Mouse (Mus musculus) midbrain, embryonic 16.5 days (tissue): ENCODE data around the gene 1600002K03Rik. TPM values are rescaled to one million over a fixed set of nuclear protein-coding genes. Genes with fewer than 3 reads are reported as not detected.

Experiments
- ATAC-seq: fragments of 200-750 bp; cut with Nextera tagmentation; 2 replicates; pipeline ENCODE4 v1.8.0; 2017; ENCODE audit warnings: moderate TSS enrichment
- H3K27ac ChIP-seq: fragments of 300-500 bp; sonication (generic); 2 replicates; pipeline ENCODE4 v1.5.1; 2014; ENCODE audit warnings: mild to moderate bottlenecking, low read length, mixed read lengths
- H3K27me3 ChIP-seq: fragments of 300-500 bp; sonication (generic); 2 replicates; pipeline ENCODE4 v1.6.1; 2014; ENCODE audit warnings: low read depth, low read length, mixed read lengths; ENCODE audit not compliant: control insufficient read depth, insufficient read depth
- H3K36me3 ChIP-seq: fragments of 300-500 bp; sonication (generic); 2 replicates; pipeline ENCODE4 v1.6.1; 2014; ENCODE audit warnings: mild to moderate bottlenecking, low read length, moderate library complexity, mixed read lengths; ENCODE audit not compliant: control insufficient read depth, insufficient read depth
- H3K4me1 ChIP-seq: fragments of 300-500 bp; sonication (generic); 2 replicates; pipeline ENCODE4 v1.6.1; 2014; ENCODE audit warnings: mild to moderate bottlenecking, low read length, mixed read lengths; ENCODE audit not compliant: control insufficient read depth, insufficient read depth
- H3K4me2 ChIP-seq: fragments of 300-500 bp; sonication (generic); 2 replicates; pipeline ENCODE4 v1.6.1; 2014; ENCODE audit warnings: mild to moderate bottlenecking, low read length, mixed read lengths
- H3K4me3 ChIP-seq: fragments of 300-500 bp; sonication (generic); 2 replicates; pipeline ENCODE4 v1.5.1; 2014; ENCODE audit warnings: low read depth, mild to moderate bottlenecking, low read length, moderate library complexity, mixed read lengths
- H3K9ac ChIP-seq: fragments of 300-500 bp; sonication (generic); 2 replicates; pipeline ENCODE4 v1.6.1; 2014; ENCODE audit warnings: low read depth, low read length, mixed read lengths
- H3K9me3 ChIP-seq: fragments of 300-500 bp; sonication (generic); replicated peaks from 2 replicates; pipeline ENCODE4 v1.6.1; 2014; ENCODE audit warnings: mild to moderate bottlenecking, low read length, mixed read lengths; ENCODE audit not compliant: control insufficient read depth, poor library complexity, severe bottlenecking
- WGBS: fragments of 180-500 bp; shearing (Covaris S2); extraction: QIAGEN DNeasy Blood & Tissue Kit; methylation state at CpG from one replicate; pipeline ENCODE4 v1.1.7; 2014; 5-methylcytosine and 5-hydroxymethylcytosine counted together
- polyA plus RNA-seq: library from polyadenylated mRNA; unstranded; fragments of >200 nt; fragmentation: Nextera tagmentation; extraction: Ambion mirVana; gene quantifications from 2 replicates; pipeline ENCODE4 v1.2.1, GENCODE M21; 2015

The 1600002K03Rik gene
- polyA plus RNA-seq, 1 experiment from 2014 or later = 11.0 TPM

- peak overlapping the region; percentile 38; the same call in 1 of the 2 replicates for H3K9ac ChIP-seq
- no peaks in the 10 kb centered on the region for H3K27me3 ChIP-seq
- 20% methylated on average over 4 of the region's 4 CpGs for WGBS
- H3K36me3 ChIP-seq = peaks cover 14% of the 10 kb centered on the region
- no peak overlapping the region for H3K4me3 ChIP-seq
- H3K9me3 ChIP-seq = no peaks in the 10 kb centered on the region
- peaks cover 17% of the 10 kb centered on the region for H3K4me1 ChIP-seq
- no peak for ATAC-seq
- H3K4me2 ChIP-seq = 0 out of 2 replicates have a peak overlapping the region, but pooled peaks have one; percentile 12
- no peak overlapping the region for H3K27ac ChIP-seq
These were observed 3.0 kb downstream of the 1600002K03Rik start for GRCm38 (mm10) chr10:80175536-80176269.

- Histone ChIP-seq H3K4me2 (no peak overlapping the region), H3K36me3 (peaks cover 8% of the 10 kb centered on the region; the same call in 1 of the 2 replicates), H3K9ac (peak overlapping the region; percentile 38; the same call in 1 of the 2 replicates), H3K4me3 (no peak overlapping the region), H3K4me1 (peaks cover 22% of the 10 kb centered on the region), H3K9me3 (no peaks in the 10 kb centered on the region), H3K27me3 (no peaks in the 10 kb centered on the region), H3K27ac (no peak overlapping the region)
- ATAC-seq = no peak
- 64% methylated on average over 5 of the region's 5 CpGs for WGBS
These were observed 3.6 kb downstream of the 1600002K03Rik start for GRCm38 (mm10) chr10:80176270-80176834.

- no peak overlapping the region for H3K4me2 ChIP-seq
- no peaks in the 10 kb centered on the region for H3K27me3 ChIP-seq
- H3K27ac ChIP-seq = no peak overlapping the region
- ATAC-seq = no peak
- peaks cover 19% of the 10 kb centered on the region for H3K4me1 ChIP-seq
- WGBS = 29% methylated on average over 7 of the region's 7 CpGs
- no peak overlapping the region for H3K4me3 ChIP-seq
- 0 out of 2 replicates have a peak overlapping the region, but pooled peaks have one; percentile 21 for H3K9ac ChIP-seq
- no peaks in the 10 kb centered on the region for H3K9me3 ChIP-seq
- H3K36me3 ChIP-seq = no peaks in the 10 kb centered on the region
These were observed 4.9 kb downstream of the 1600002K03Rik start for GRCm38 (mm10) chr10:80177441-80178279.

GRCm38 (mm10) chr10:80179068-80180051 is 6.6 kb downstream of the 1600002K03Rik start, which contains the start of gene Efna2:
TSS of gene Efna2 (plus strand) at chr10:80179482.
- H3K9me3 ChIP-seq = no peaks in the 10 kb centered on the region
- H3K9ac ChIP-seq = peak within 1 kb of the TSS; percentile 94
- H3K4me3 ChIP-seq = peak within 1 kb of the TSS; percentile 87
- no peaks in the 10 kb centered on the region for H3K27me3 ChIP-seq
- ATAC-seq = peak; percentile 63
- no peaks in the 10 kb centered on the region for H3K36me3 ChIP-seq
- H3K27ac ChIP-seq = peak within 1 kb of the TSS; percentile 84
- peak within 1 kb of the TSS; percentile 86 for H3K4me2 ChIP-seq
- H3K4me1 ChIP-seq = peaks cover 18% of the 10 kb centered on the region
- 2% methylated on average over 44 of the region's 106 CpGs for WGBS

GRCm38 (mm10) chr10:80180288-80180687 is 7.5 kb downstream of the 1600002K03Rik start:
- peak overlapping the region; percentile 65; the same call in 1 of the 2 replicates for H3K27ac ChIP-seq

GRCm38 (mm10) chr10:80180823-80181222 is 8.1 kb downstream of the 1600002K03Rik start:
- peak overlapping the region; percentile 94 for H3K9ac ChIP-seq
- peak overlapping the region; percentile 86 for H3K4me2 ChIP-seq
- no peaks in the 10 kb centered on the region for H3K9me3 ChIP-seq
- 27% methylated on average over 5 of the region's 5 CpGs for WGBS
- ATAC-seq = no peak
- H3K27ac ChIP-seq = peak overlapping the region; percentile 65
- peaks cover 18% of the 10 kb centered on the region for H3K4me1 ChIP-seq
- peak overlapping the region; percentile 87 for H3K4me3 ChIP-seq
- H3K27me3 ChIP-seq = no peaks in the 10 kb centered on the region
- no peaks in the 10 kb centered on the region for H3K36me3 ChIP-seq

More at GRCm38 (mm10) chr10:80180288-80180687, 7.5 kb downstream of the 1600002K03Rik start:
- no peaks in the 10 kb centered on the region for H3K9me3 ChIP-seq
- ATAC-seq = no peak
- no peaks in the 10 kb centered on the region for H3K27me3 ChIP-seq
- H3K4me2 ChIP-seq = peak overlapping the region; percentile 86
- no peaks in the 10 kb centered on the region for H3K36me3 ChIP-seq
- WGBS = 30% methylated on average over 6 of the region's 6 CpGs
- H3K4me1 ChIP-seq = peaks cover 18% of the 10 kb centered on the region
- H3K9ac ChIP-seq = peak overlapping the region; percentile 94
- peak overlapping the region; percentile 87 for H3K4me3 ChIP-seq

GRCm38 (mm10) chr10:80182547-80182946 is 9.8 kb downstream of the 1600002K03Rik start:
- WGBS = 78% methylated on average over 7 of the region's 7 CpGs
- no peak for ATAC-seq
- Histone ChIP-seq H3K4me2 (peak overlapping the region; percentile 86), H3K4me1 (peaks cover 18% of the 10 kb centered on the region), H3K27me3 (no peaks in the 10 kb centered on the region), H3K9me3 (no peaks in the 10 kb centered on the region), H3K27ac (peak overlapping the region; percentile 17), H3K4me3 (peak overlapping the region; percentile 87), H3K36me3 (peaks cover 4% of the 10 kb centered on the region; the same call in 1 of the 2 replicates), H3K9ac (peak overlapping the region; percentile 94)

GRCm38 (mm10) chr10:80186649-80187048 is 13.9 kb downstream of the 1600002K03Rik start:
- no peak overlapping the region for H3K9ac ChIP-seq
- WGBS = 39% methylated on average over 27 of the region's 27 CpGs
- H3K9me3 ChIP-seq = no peaks in the 10 kb centered on the region
- H3K4me3 ChIP-seq = no peak overlapping the region
- ATAC-seq = no peak
- H3K4me1 ChIP-seq = peaks cover 15% of the 10 kb centered on the region
- peaks cover 14% of the 10 kb centered on the region for H3K36me3 ChIP-seq
- no peaks in the 10 kb centered on the region for H3K27me3 ChIP-seq
- H3K4me2 ChIP-seq = no peak overlapping the region
- no peak overlapping the region for H3K27ac ChIP-seq
